Mouse (Mus musculus) gonadal fat pad, adult 2 months (tissue): ENCODE results near the gene Ifng. TPM values are rescaled to one million over a fixed set of nuclear protein-coding genes. Genes with fewer than 3 reads are reported as not detected.

Source experiments
- DNase-seq: peaks from one replicate; pipeline ENCODE4 v3.0.0-alpha.2; 2012; ENCODE audit warnings: low read depth
- polyA plus RNA-seq: library from polyadenylated mRNA; depleted of rRNA; stranded (reverse); fragments of >200 nt; gene quantifications from 2 replicates; pipeline ENCODE4 v1.2.3, GENCODE M21; 2012; rRNA removed

The Ifng gene
- polyA plus RNA-seq, 1 experiment: not detected

DNA sequence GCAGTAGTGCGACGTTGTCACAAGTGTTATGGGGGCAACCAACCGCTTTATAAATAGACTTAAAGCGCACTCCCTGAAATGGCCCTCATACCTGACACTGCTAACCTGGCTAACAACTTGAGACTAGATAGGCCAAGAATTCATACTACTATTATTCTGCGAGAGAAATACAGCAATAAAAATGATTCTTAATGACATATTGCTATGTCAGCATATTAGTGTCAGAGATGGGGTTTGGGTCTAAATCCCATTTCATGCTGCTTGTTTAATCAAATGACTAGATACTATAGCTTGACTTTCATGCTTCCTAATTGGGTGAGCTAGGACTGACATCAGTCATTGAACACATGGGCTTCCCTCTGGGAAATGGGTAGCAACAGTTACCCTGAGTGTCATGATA, 39.3 kb downstream of the Ifng start:
- no peak for DNase-seq

GRCm38 (mm10) chr10:118480793-118481192, 39.9 kb downstream of the Ifng start:
- no peak for DNase-seq

DNA sequence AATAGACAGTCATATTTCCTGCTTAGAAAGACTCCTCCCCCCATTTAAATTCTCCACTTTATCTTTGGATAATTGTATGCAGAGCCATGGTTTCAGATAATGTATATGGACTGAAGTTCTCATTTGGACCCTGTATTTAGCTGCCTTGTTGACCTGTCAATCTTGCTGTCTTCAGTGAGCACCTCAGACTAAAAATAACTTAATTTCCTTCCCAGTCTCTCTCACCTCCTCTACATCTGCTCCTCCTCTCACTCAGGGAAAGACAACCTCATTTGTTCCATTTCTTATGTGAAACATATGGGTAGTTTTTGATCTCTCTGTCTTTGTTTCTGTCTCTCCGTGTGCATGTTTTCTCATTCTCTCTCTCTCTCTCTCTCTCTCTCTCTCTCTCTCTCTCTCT, 53.3 kb downstream of the Ifng start:
- DNase-seq: no peak

DNA sequence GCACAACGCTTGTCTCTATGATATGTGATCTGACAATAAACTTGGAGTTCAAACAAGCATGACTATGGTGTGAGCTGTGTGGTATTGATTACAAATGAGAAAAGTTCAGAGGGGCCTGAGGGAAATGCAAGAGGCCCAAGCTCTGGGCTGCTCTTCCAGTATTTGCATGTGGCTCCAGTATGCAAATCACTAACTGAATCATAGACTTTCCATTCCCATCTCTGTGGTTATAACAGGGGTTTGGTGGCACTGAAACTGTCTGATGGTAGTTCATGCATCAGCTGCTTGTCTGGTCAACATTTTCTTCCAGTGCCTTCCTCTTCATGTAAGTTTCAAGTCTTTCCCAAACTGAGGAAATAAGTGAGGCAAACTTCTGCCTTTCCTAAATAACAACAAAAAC, 54.5 kb downstream of the Ifng start:
- DNase-seq: no peak

Other genes starting within 250 kb of the Ifng start
- gene Il22, start 236.1 kb upstream of the Ifng start, polyA plus RNA-seq: not detected in 2 replicates
- not detected in 2 replicates for gene Gm32717, start 200.3 kb upstream of the Ifng start, polyA plus RNA-seq
- not detected in 2 replicates for gene Gm32802, start 182.4 kb upstream of the Ifng start, polyA plus RNA-seq
- gene Iltifb, start 146.0 kb upstream of the Ifng start, polyA plus RNA-seq: not detected in 2 replicates
- not detected in 2 replicates for gene Gm9040, start 114.1 kb upstream of the Ifng start, polyA plus RNA-seq
- gene Gm9044, start 108.6 kb upstream of the Ifng start, polyA plus RNA-seq: not detected in 2 replicates
- 0.06 TPM in 1 of 2 replicates, not detected in the other for gene Gm9045, start 103.2 kb upstream of the Ifng start, polyA plus RNA-seq
- not detected in 2 replicates for gene Gm9046, start 97.8 kb upstream of the Ifng start, polyA plus RNA-seq
- gene Gm9048, start 92.4 kb upstream of the Ifng start, polyA plus RNA-seq: not detected in 2 replicates
- 0.06 TPM in 1 of 2 replicates, not detected in the other for gene Gm9049, start 86.9 kb upstream of the Ifng start, polyA plus RNA-seq